Mouse (Mus musculus) MEL (cell line): ENCODE data around the gene Rnf220. TPM values are rescaled to one million over a fixed set of nuclear protein-coding genes. Genes with fewer than 3 reads are reported as not detected.

Source experiments
- DNase-seq: peaks from one replicate; pipeline ENCODE4 v3.0.0; 2011; ENCODE audit warnings: low read depth, low spot score
- H3K27ac ChIP-seq: 2 replicates; pipeline ENCODE4 v1.5.1; 2012; ENCODE audit warnings: low read depth, mild to moderate bottlenecking, control low read depth, low read length, moderate library complexity; ENCODE audit not compliant: control insufficient read depth
- H3K27me3 ChIP-seq, 2 experiments: fragments of 150-350 bp in 1 of 2; sonication (generic) in 1 of 2; 2 replicates each; pipeline ENCODE4 v1.6.1; 2012; ENCODE audit warnings: low read length in 2 of 2, mild to moderate bottlenecking in 2 of 2, improper control_type of control experiment in 1 of 2, moderate library complexity in 1 of 2; ENCODE audit not compliant: insufficient read depth in 2 of 2, control insufficient read depth in 1 of 2
- H3K36me3 ChIP-seq, 2 experiments: 2 replicates each; pipeline ENCODE4 v1.6.1; 2012 to 2014; ENCODE audit warnings: low read length in 2 of 2, improper control_type of control experiment in 1 of 2, inconsistent platforms in 1 of 2, mild to moderate bottlenecking in 1 of 2; ENCODE audit not compliant: insufficient read depth in 2 of 2, control insufficient read depth in 1 of 2
- H3K4me1 ChIP-seq, 2 experiments: fragments of 150-350 bp in 1 of 2; sonication (generic) in 1 of 2; 2 replicates each; pipeline ENCODE4 v1.6.1; 2012; ENCODE audit warnings: low read length in 2 of 2, improper control_type of control experiment in 1 of 2, mild to moderate bottlenecking in 1 of 2; ENCODE audit not compliant: insufficient read depth in 2 of 2, control insufficient read depth in 1 of 2
- H3K4me3 ChIP-seq, 2 experiments: fragments of 150-350 bp in 1 of 2; sonication (generic) in 1 of 2; 2 replicates each; pipeline ENCODE4 v1.5.1; 2012; ENCODE audit warnings: low read depth in 2 of 2, low read length in 2 of 2, mild to moderate bottlenecking in 2 of 2, moderate library complexity in 2 of 2, control low read depth in 1 of 2, improper control_type of control experiment in 1 of 2; ENCODE audit not compliant: control insufficient read depth in 1 of 2, insufficient read depth in 1 of 2
- H3K79me2 ChIP-seq: 2 replicates; pipeline ENCODE4 v1.6.1; 2012; ENCODE audit warnings: mild to moderate bottlenecking, low read length, moderate library complexity; ENCODE audit not compliant: control insufficient read depth, poor library complexity, insufficient read depth
- H3K9ac ChIP-seq: 2 replicates; pipeline ENCODE4 v1.6.1; 2012; ENCODE audit warnings: low read depth, mild to moderate bottlenecking, control low read depth, low read length, moderate library complexity; ENCODE audit not compliant: control insufficient read depth, poor library complexity, severe bottlenecking
- H3K9me3 ChIP-seq: fragments of 150-350 bp; sonication (generic); replicated peaks from 2 replicates; pipeline ENCODE4 v1.6.1; 2012; ENCODE audit warnings: mild to moderate bottlenecking, low read length, improper control_type of control experiment, moderate library complexity; ENCODE audit not compliant: insufficient read depth
- BHLHE40 ChIP-seq: IDR thresholded peaks from 2 replicates; pipeline ENCODE4 v1.6.1; 2012; ENCODE audit warnings: low read depth, mild to moderate bottlenecking, inconsistent platforms, low read length, improper control_type of control experiment, borderline replicate concordance
- ELF1 ChIP-seq: IDR thresholded peaks from 2 replicates; pipeline ENCODE4 v1.6.1; 2014; ENCODE audit warnings: low read depth, mild to moderate bottlenecking, inconsistent platforms, low read length, improper control_type of control experiment, moderate library complexity
- EP300 ChIP-seq, 2 experiments: IDR thresholded peaks; 2 replicates each; pipeline ENCODE4 v1.6.1; 2011; ENCODE audit warnings: improper control_type of control experiment in 2 of 2, low read length in 2 of 2, low read depth in 1 of 2, mild to moderate bottlenecking in 1 of 2
- ETS1 ChIP-seq: IDR thresholded peaks from 2 replicates; pipeline ENCODE4 v1.6.1; 2012; ENCODE audit warnings: low read depth, mild to moderate bottlenecking, inconsistent platforms, low read length, improper control_type of control experiment, moderate library complexity
- GABPA ChIP-seq: IDR thresholded peaks from 2 replicates; pipeline ENCODE4 v1.6.1; 2012; ENCODE audit warnings: low read depth, mild to moderate bottlenecking, inconsistent platforms, low read length, improper control_type of control experiment, moderate library complexity
- GATA1 ChIP-seq: IDR thresholded peaks from 2 replicates; pipeline ENCODE4 v1.6.1; 2011; ENCODE audit warnings: low read depth, low read length, improper control_type of control experiment
- HCFC1 ChIP-seq: IDR thresholded peaks from 2 replicates; pipeline ENCODE4 v1.6.1; 2012; ENCODE audit warnings: low read depth, mild to moderate bottlenecking, inconsistent platforms, low read length, improper control_type of control experiment, moderate library complexity
- MAFK ChIP-seq: IDR thresholded peaks from 2 replicates; pipeline ENCODE4 v1.6.1; 2011; ENCODE audit warnings: low read depth, mild to moderate bottlenecking, low read length, improper control_type of control experiment, borderline replicate concordance
- MEF2A ChIP-seq: IDR thresholded peaks from 2 replicates; pipeline ENCODE4 v1.6.1; 2014; ENCODE audit warnings: low read depth, mild to moderate bottlenecking, inconsistent platforms, low read length, improper control_type of control experiment; ENCODE audit not compliant: poor library complexity, insufficient replicate concordance, severe bottlenecking; ENCODE audit errors: extremely low read depth
- MXI1 ChIP-seq: IDR thresholded peaks from 2 replicates; pipeline ENCODE4 v1.6.1; 2011; ENCODE audit warnings: mild to moderate bottlenecking, low read depth, low read length, improper control_type of control experiment
- MYB ChIP-seq: IDR thresholded peaks from 2 replicates; pipeline ENCODE4 v1.6.1; 2011; ENCODE audit warnings: mild to moderate bottlenecking, low read depth, low read length, improper control_type of control experiment
- NELFE ChIP-seq: IDR thresholded peaks from 2 replicates; pipeline ENCODE4 v1.6.1; 2011; ENCODE audit warnings: low read depth, low read length, improper control_type of control experiment
- NRF1 ChIP-seq: IDR thresholded peaks from 2 replicates; pipeline ENCODE4 v1.6.1; 2014; ENCODE audit warnings: low read depth, mild to moderate bottlenecking, inconsistent platforms, low read length, improper control_type of control experiment, moderate library complexity; ENCODE audit not compliant: poor library complexity, insufficient read depth, severe bottlenecking
- POLR2AphosphoS5 ChIP-seq: IDR thresholded peaks from 2 replicates; pipeline ENCODE4 v1.6.1; 2012; ENCODE audit warnings: low read depth, borderline replicate concordance, mild to moderate bottlenecking, inconsistent platforms, low read length, moderate library complexity, mixed read lengths
- RCOR1 ChIP-seq: IDR thresholded peaks from 2 replicates; pipeline ENCODE4 v1.6.1; 2012; ENCODE audit warnings: low read depth, mild to moderate bottlenecking, inconsistent platforms, low read length, improper control_type of control experiment
- TBP ChIP-seq: IDR thresholded peaks from 2 replicates; pipeline ENCODE4 v1.8.0; 2011; ENCODE audit warnings: low read depth, low read length, improper control_type of control experiment
- USF1 ChIP-seq: IDR thresholded peaks from 2 replicates; pipeline ENCODE4 v1.6.1; 2014; ENCODE audit warnings: low read depth, mild to moderate bottlenecking, inconsistent platforms, low read length, improper control_type of control experiment, moderate library complexity
- ZC3H11A ChIP-seq: IDR thresholded peaks from 2 replicates; pipeline ENCODE4 v1.6.1; 2012; ENCODE audit warnings: low read depth, mild to moderate bottlenecking, inconsistent platforms, low read length, improper control_type of control experiment
- polyA plus RNA-seq, 2 experiments: library from polyadenylated mRNA; stranded (reverse) in 1 of 2; unstranded in 1 of 2; fragments of >175 nt in 1 of 2; fragments of >200 nt in 1 of 2; gene quantifications; 2 replicates each; pipeline versions ENCODE4 v1.2.1 to v1.2.4; 2012; ENCODE audit warnings: low replicate concordance in 2 of 2, low read depth in 1 of 2; ENCODE audit not compliant: insufficient read length in 2 of 2, insufficient read depth in 1 of 2, missing spikeins in 1 of 2
- total RNA-seq: library from RNA; depleted of rRNA; stranded (reverse); fragments of 300-350 nt; gene quantifications from 2 replicates; pipeline ENCODE4 v1.2.3, GENCODE M21; 2012

Rnf220 gene
- total and polyA plus RNA-seq, 3 experiments = 121 to 201 TPM; not detected in 1

DNA sequence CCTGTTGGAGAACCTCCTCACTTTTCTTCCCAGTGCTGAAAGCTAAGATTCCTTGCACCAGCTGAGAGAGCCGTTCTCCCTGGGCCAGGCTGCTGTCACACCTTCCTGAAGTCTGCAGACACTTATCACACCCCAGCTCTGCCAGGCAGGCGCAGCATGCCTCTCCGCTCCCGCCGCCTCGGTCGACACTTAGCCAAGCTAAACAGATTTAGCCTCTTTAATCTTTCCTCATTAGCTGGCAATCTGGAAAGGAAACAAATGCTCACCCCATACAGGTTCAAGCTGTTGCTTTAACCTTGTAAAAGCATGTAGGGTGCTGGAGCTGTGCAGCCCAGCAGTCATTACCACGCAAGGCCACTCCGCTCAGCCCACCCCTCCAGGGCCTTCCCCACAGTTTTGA lies 90.9 kb downstream of the Rnf220 start:
- no peak for TF ChIP-seq NELFE
- TF ChIP-seq MAFK = no peak
- no peak for TF ChIP-seq POLR2AphosphoS5
- TF ChIP-seq HCFC1 = no peak
- no peak for TF ChIP-seq RCOR1
- no peak for TF ChIP-seq GATA1
- no peak for TF ChIP-seq GABPA
- no peak for TF ChIP-seq BHLHE40
- no peak for TF ChIP-seq ZC3H11A
- no peak for TF ChIP-seq MXI1
- no peak for TF ChIP-seq EP300 (IDR thresholded peaks at IDR 0.05; ENCODE audit: low read depth in 1 of 2, low read length in 2 of 2)
- no peak for TF ChIP-seq NRF1
- TF ChIP-seq USF1 = no peak
- no peak for TF ChIP-seq ETS1
- TF ChIP-seq ELF1 = no peak
- no peak for TF ChIP-seq MYB
- TF ChIP-seq MEF2A = no peak
- peaks cover 0 to 6% of the 10 kb centered on the region in 2 experiments; a peak in 3 of 4 replicates for H3K4me1 ChIP-seq

GRCm38 (mm10) chr4:117405211-117405610 lies 91.6 kb downstream of the Rnf220 start:
- no peak overlapping the region for H3K9ac ChIP-seq
- peaks cover 0 to 4% of the 10 kb centered on the region in 2 experiments; a peak in 2 of 4 replicates for H3K36me3 ChIP-seq
- no peaks in the 10 kb centered on the region for H3K27me3 ChIP-seq
- peaks cover 0 to 6% of the 10 kb centered on the region in 2 experiments; a peak in 3 of 4 replicates for H3K4me1 ChIP-seq
- H3K4me3 ChIP-seq = no peak overlapping the region
- no peaks in the 10 kb centered on the region for H3K79me2 ChIP-seq
- H3K27ac ChIP-seq = no peak overlapping the region
- TF ChIP-seq TBP (no peak), MEF2A (no peak)
- DNase-seq = no peak
- no peaks in the 10 kb centered on the region for H3K9me3 ChIP-seq

More for the DNA sequence above, 90.9 kb downstream of the Rnf220 start:
- no peaks in the 10 kb centered on the region for H3K9me3 ChIP-seq
- H3K27me3 ChIP-seq = no peaks in the 10 kb centered on the region
- no peak overlapping the region for H3K9ac ChIP-seq
- H3K36me3 ChIP-seq = peaks cover 0 to 4% of the 10 kb centered on the region in 2 experiments; a peak in 2 of 4 replicates
- no peak overlapping the region for H3K4me3 ChIP-seq
- no peak for DNase-seq
- H3K27ac ChIP-seq = no peak overlapping the region
- H3K79me2 ChIP-seq = no peaks in the 10 kb centered on the region
